8 mouse cellular contexts compared by ENCODE assay signal in genomic region chr13:88822332-88822895, GRCm38 (mm10). TPM values are rescaled to one million over a fixed set of nuclear protein-coding genes. Genes with fewer than 3 reads are reported as not detected.
DNase-seq lines count a peak whose midpoint lies in the region; ATAC-seq and TF ChIP-seq lines count a peak whose summit lies in the region.

No protein-coding gene starts in this region.

- H3K27me3 ChIP-seq in heart, postnatal 0 days (ENCODE audit: control insufficient read depth, insufficient read depth, low read length) = peaks cover 12% of the 10 kb centered on the region; the same call in 1 of the 2 replicates
- H3K27me3 ChIP-seq in hindbrain, embryonic 13.5 days = no peaks in the 10 kb centered on the region
- no peaks in the 10 kb centered on the region for H3K27me3 ChIP-seq in midbrain, embryonic 14.5 days (ENCODE audit: control insufficient read depth, insufficient read depth, low read length)

- H3K9me3 ChIP-seq in heart, postnatal 0 days (replicated peaks; ENCODE audit: control insufficient read depth, low read length) = no peaks in the 10 kb centered on the region
- no peaks in the 10 kb centered on the region for H3K9me3 ChIP-seq in hindbrain, embryonic 13.5 days
- no peaks in the 10 kb centered on the region for H3K9me3 ChIP-seq in midbrain, embryonic 14.5 days (ENCODE audit: control insufficient read depth, low read length)

- TF ChIP-seq CTCF in heart, postnatal 0 days (IDR thresholded peaks at IDR 0.05; ENCODE audit: low read depth) = no peak

- no peak overlapping the region for H3K9ac ChIP-seq in heart, postnatal 0 days (replicated peaks; ENCODE audit: low read depth, low read length)
- H3K9ac ChIP-seq in hindbrain, embryonic 13.5 days = peak overlapping the region; percentile 90
- H3K9ac ChIP-seq in midbrain, embryonic 14.5 days (replicated peaks; ENCODE audit: low read length) = peak overlapping the region; percentile 91

- H3K4me2 ChIP-seq in heart, postnatal 0 days (ENCODE audit: low read depth, low read length) = peak overlapping the region; percentile 100
- H3K4me2 ChIP-seq in hindbrain, embryonic 13.5 days = peak overlapping the region; percentile 91
- peak overlapping the region; percentile 80 for H3K4me2 ChIP-seq in midbrain, embryonic 14.5 days (ENCODE audit: low read length)

- DNase-seq in heart, postnatal 0 days (ENCODE audit: low spot score) = no peak
- DNase-seq in heart, postnatal 25 days (ENCODE audit: low spot score) = no peak
- peak; percentile 46 for DNase-seq in brain, adult 2 months (ENCODE audit: low read depth, low spot score)
- DNase-seq in midbrain, embryonic 14.5 days = peak; percentile 62
- DNase-seq in gastrocnemius, postnatal 4 days (ENCODE audit: low spot score in 2 of 2) = no peak
- DNase-seq in adrenal gland, postnatal 36 days = no peak
- DNase-seq in kidney, postnatal 4 days = no peak

- no peaks in the 10 kb centered on the region for H3K4me1 ChIP-seq in heart, postnatal 0 days (ENCODE audit: control insufficient read depth, insufficient read depth)
- H3K4me1 ChIP-seq in hindbrain, embryonic 13.5 days (replicated peaks) = peaks cover 20% of the 10 kb centered on the region
- H3K4me1 ChIP-seq in midbrain, embryonic 14.5 days (ENCODE audit: control insufficient read depth, insufficient read depth, low read length) = peaks cover 4% of the 10 kb centered on the region; the same call in 1 of the 2 replicates

- H3K4me3 ChIP-seq in heart, postnatal 0 days (ENCODE audit: low read depth, low read length) = peak overlapping the region; percentile 79
- peak overlapping the region; percentile 86 for H3K4me3 ChIP-seq in hindbrain, embryonic 13.5 days
- H3K4me3 ChIP-seq in midbrain, embryonic 14.5 days (replicated peaks; ENCODE audit: low read depth, low read length) = peak overlapping the region; percentile 79

- no peak for ATAC-seq in heart, postnatal 0 days (ENCODE audit: insufficient read depth, low read depth)
- ATAC-seq in hindbrain, embryonic 13.5 days (ENCODE audit: low FRiP score) = no peak
- no peak for ATAC-seq in midbrain, embryonic 14.5 days (ENCODE audit: low FRiP score, low TSS enrichment)

- intact Hi-C loops in heart, postnatal 25 days (cut with DNase I) = no loop called here

- H3K36me3 ChIP-seq in heart, postnatal 0 days (replicated peaks; ENCODE audit: control insufficient read depth, insufficient read depth, low read length) = no peaks in the 10 kb centered on the region
- no peaks in the 10 kb centered on the region for H3K36me3 ChIP-seq in hindbrain, embryonic 13.5 days
- no peaks in the 10 kb centered on the region for H3K36me3 ChIP-seq in midbrain, embryonic 14.5 days (ENCODE audit: control insufficient read depth, insufficient read depth, low read length)

- no peak for TF ChIP-seq EP300 in heart, postnatal 0 days (IDR thresholded peaks at IDR 0.05; ENCODE audit: low read depth)

- WGBS in heart, postnatal 0 days = 21% methylated on average over 10 of the region's 10 CpGs
- 4% methylated on average over 10 of the region's 10 CpGs for WGBS in hindbrain, embryonic 13.5 days
- WGBS in midbrain, embryonic 14.5 days = 2% methylated on average over 10 of the region's 10 CpGs

- H3K27ac ChIP-seq in heart, postnatal 0 days (ENCODE audit: low read depth) = no peak overlapping the region
- peak overlapping the region; percentile 90 for H3K27ac ChIP-seq in hindbrain, embryonic 13.5 days
- H3K27ac ChIP-seq in midbrain, embryonic 14.5 days (replicated peaks; ENCODE audit: low read depth, low read length) = peak overlapping the region; percentile 84

RNA-seq across cellular contexts. Expression of gene Edil3, which starts 1.1 kb away (rescaled TPM):
- 0.76 and 1.5 TPM in 2 replicates for total RNA-seq in heart, postnatal 0 days (2014; rRNA removed; ENCODE audit: low replicate concordance)
- polyA plus RNA-seq in heart, postnatal 0 days (2015; fragmentation: Nextera tagmentation; extraction: Ambion mirVana) = 0.52 and 0.63 TPM in 2 replicates
- total RNA-seq in heart, postnatal 25 days (2021) = under 1 TPM; 0.22 to 0.36 TPM
- 58.3 and 59.4 TPM in 2 replicates for polyA plus RNA-seq in hindbrain, embryonic 13.5 days (2015; fragmentation: Nextera tagmentation; extraction: Ambion mirVana)
- polyA plus RNA-seq in midbrain, embryonic 14.5 days (2014; fragmentation: Nextera tagmentation; extraction: Ambion mirVana) = 51.0 and 57.0 TPM in 2 replicates
- under 1 TPM; 0.54 to 0.65 TPM for total RNA-seq in gastrocnemius, postnatal 4 days (2021)
- total RNA-seq in adrenal gland, postnatal 36 days (2021) = 1 to 10 TPM; 2.4 to 3.7 TPM

Comparison
In these comparisons a context has a peak if more than half of its experiments do, and no peak if none do; other contexts are left out.
1. DNase-seq: peak in brain, adult 2 months (single experiment) and midbrain, embryonic 14.5 days (single experiment); none in heart, postnatal 0 days (single experiment), heart, postnatal 25 days (single experiment), gastrocnemius, postnatal 4 days (0 of 2), adrenal gland, postnatal 36 days (0 of 2) and kidney, postnatal 4 days (0 of 2).
2. Peak in every context shown above with its lines, with median percentiles within 50 percentile points of each other: H3K4me2 ChIP-seq and H3K4me3 ChIP-seq.